Mouse (Mus musculus): ENCODE measurements around the gene Cnnm4. TPM values are rescaled to one million over a fixed set of nuclear protein-coding genes. Genes with fewer than 3 reads are reported as not detected.
A peak's percentile ranks its signal among the peaks of the same experiment; 100 is the strongest.

The Cnnm4 gene
- polyA plus RNA-seq, 1 experiment from 2014 or later = 7.8 TPM

GRCm38 (mm10) chr1:36538727-36539126 is 67.3 kb downstream of the Cnnm4 start:
- no peaks in the 10 kb centered on the region for H3K4me1 ChIP-seq (ENCODE audit: control insufficient read depth, insufficient read depth, low read length)
- no peaks in the 10 kb centered on the region for H3K27me3 ChIP-seq (replicated peaks; ENCODE audit: control insufficient read depth, insufficient read depth, low read length)
- H3K36me3 ChIP-seq (ENCODE audit: control insufficient read depth, insufficient read depth, low read length) = peaks cover 27% of the 10 kb centered on the region
- no peak overlapping the region for H3K27ac ChIP-seq (ENCODE audit: low read depth, low read length)
- WGBS = 81% methylated on average over 4 of the region's 4 CpGs
- H3K4me3 ChIP-seq (ENCODE audit: low read depth, low read length) = no peak overlapping the region
- no peak overlapping the region for H3K9ac ChIP-seq (ENCODE audit: low read length)
- DNase-seq (ENCODE audit: low spot score) (no peak), ATAC-seq (no peak)
- no peak overlapping the region for H3K4me2 ChIP-seq (ENCODE audit: low read length)
- no peaks in the 10 kb centered on the region for H3K9me3 ChIP-seq (replicated peaks; ENCODE audit: control insufficient read depth, low read length)

GRCm38 (mm10) chr1:36539186-36539585 is 67.8 kb downstream of the Cnnm4 start, which contains the start of gene Gm42417:
Gene Gm42417 (minus strand): TSS chr1:36539429.
- Histone ChIP-seq H3K9me3 (replicated peaks; ENCODE audit: control insufficient read depth, low read length) (no peaks in the 10 kb centered on the region), H3K4me3 (ENCODE audit: low read depth, low read length) (no peak within 1 kb of the TSS), H3K4me2 (ENCODE audit: low read length) (no peak within 1 kb of the TSS), H3K36me3 (ENCODE audit: control insufficient read depth, insufficient read depth, low read length) (peaks cover 27% of the 10 kb centered on the region), H3K4me1 (ENCODE audit: control insufficient read depth, insufficient read depth, low read length) (no peaks in the 10 kb centered on the region), H3K9ac (ENCODE audit: low read length) (no peak within 1 kb of the TSS), H3K27ac (ENCODE audit: low read depth, low read length) (no peak within 1 kb of the TSS), H3K27me3 (replicated peaks; ENCODE audit: control insufficient read depth, insufficient read depth, low read length) (no peaks in the 10 kb centered on the region)
- DNase-seq (ENCODE audit: low spot score) (no peak), ATAC-seq (no peak)
- 74% methylated on average over 9 of the region's 9 CpGs for WGBS

GRCm38 (mm10) chr1:36540132-36540531 is 68.7 kb downstream of the Cnnm4 start:
- no peak overlapping the region for H3K27ac ChIP-seq (ENCODE audit: low read depth, low read length)
- no peak overlapping the region for H3K4me2 ChIP-seq (ENCODE audit: low read length)
- no peak overlapping the region for H3K9ac ChIP-seq (ENCODE audit: low read length)
- no peak for ATAC-seq
- peaks cover 27% of the 10 kb centered on the region for H3K36me3 ChIP-seq (ENCODE audit: control insufficient read depth, insufficient read depth, low read length)
- no peak for DNase-seq (ENCODE audit: low spot score)
- WGBS = 92% methylated on average over 11 of the region's 11 CpGs
- H3K4me3 ChIP-seq (ENCODE audit: low read depth, low read length) = no peak overlapping the region
- no peaks in the 10 kb centered on the region for H3K27me3 ChIP-seq (replicated peaks; ENCODE audit: control insufficient read depth, insufficient read depth, low read length)
- no peaks in the 10 kb centered on the region for H3K4me1 ChIP-seq (ENCODE audit: control insufficient read depth, insufficient read depth, low read length)
- H3K9me3 ChIP-seq (replicated peaks; ENCODE audit: control insufficient read depth, low read length) = no peaks in the 10 kb centered on the region

- H3K36me3 ChIP-seq (ENCODE audit: control insufficient read depth, insufficient read depth, low read length) = peaks cover 27% of the 10 kb centered on the region
- ATAC-seq = no peak
- H3K4me2 ChIP-seq (ENCODE audit: low read length) = no peak overlapping the region
These were observed 69.4 kb downstream of the Cnnm4 start for GRCm38 (mm10) chr1:36540807-36541206.

GRCm38 (mm10) chr1:36541844-36542243 is 70.4 kb downstream of the Cnnm4 start:
- DNase-seq (ENCODE audit: low spot score) (no peak), ATAC-seq (no peak)
- 90% methylated on average over 16 of the region's 16 CpGs for WGBS
- Histone ChIP-seq H3K4me1 (ENCODE audit: control insufficient read depth, insufficient read depth, low read length) (peaks cover 5% of the 10 kb centered on the region), H3K27me3 (replicated peaks; ENCODE audit: control insufficient read depth, insufficient read depth, low read length) (no peaks in the 10 kb centered on the region), H3K27ac (ENCODE audit: low read depth, low read length) (no peak overlapping the region), H3K36me3 (ENCODE audit: control insufficient read depth, insufficient read depth, low read length) (peaks cover 27% of the 10 kb centered on the region), H3K4me2 (ENCODE audit: low read length) (no peak overlapping the region), H3K4me3 (ENCODE audit: low read depth, low read length) (no peak overlapping the region), H3K9me3 (replicated peaks; ENCODE audit: control insufficient read depth, low read length) (no peaks in the 10 kb centered on the region), H3K9ac (ENCODE audit: low read length) (no peak overlapping the region)

More at GRCm38 (mm10) chr1:36540807-36541206, 69.4 kb downstream of the Cnnm4 start:
- Histone ChIP-seq H3K27me3 (replicated peaks; ENCODE audit: control insufficient read depth, insufficient read depth, low read length) (no peaks in the 10 kb centered on the region), H3K9me3 (replicated peaks; ENCODE audit: control insufficient read depth, low read length) (no peaks in the 10 kb centered on the region), H3K4me1 (ENCODE audit: control insufficient read depth, insufficient read depth, low read length) (no peaks in the 10 kb centered on the region), H3K27ac (ENCODE audit: low read depth, low read length) (no peak overlapping the region), H3K9ac (ENCODE audit: low read length) (no peak overlapping the region), H3K4me3 (ENCODE audit: low read depth, low read length) (no peak overlapping the region)
- no peak for DNase-seq (ENCODE audit: low spot score)
- 94% methylated on average over 12 of the region's 12 CpGs for WGBS

- Histone ChIP-seq H3K9me3 (replicated peaks; ENCODE audit: control insufficient read depth, low read length) (no peaks in the 10 kb centered on the region), H3K9ac (ENCODE audit: low read length) (no peak overlapping the region), H3K36me3 (ENCODE audit: control insufficient read depth, insufficient read depth, low read length) (peaks cover 32% of the 10 kb centered on the region), H3K27me3 (replicated peaks; ENCODE audit: control insufficient read depth, insufficient read depth, low read length) (no peaks in the 10 kb centered on the region), H3K4me3 (ENCODE audit: low read depth, low read length) (no peak overlapping the region), H3K4me1 (ENCODE audit: control insufficient read depth, insufficient read depth, low read length) (peaks cover 8% of the 10 kb centered on the region), H3K27ac (ENCODE audit: low read depth, low read length) (no peak overlapping the region), H3K4me2 (ENCODE audit: low read length) (no peak overlapping the region)
- WGBS = 92% methylated on average over 9 of the region's 9 CpGs
- DNase-seq (ENCODE audit: low spot score) (no peak), ATAC-seq (no peak)
These were observed 71.5 kb downstream of the Cnnm4 start for GRCm38 (mm10) chr1:36542925-36543324.

GRCm38 (mm10) chr1:36545382-36545781 is 74.0 kb downstream of the Cnnm4 start:
- H3K27ac ChIP-seq (ENCODE audit: low read depth, low read length) = no peak overlapping the region
- no peak overlapping the region for H3K4me3 ChIP-seq (ENCODE audit: low read depth, low read length)
- no peaks in the 10 kb centered on the region for H3K9me3 ChIP-seq (replicated peaks; ENCODE audit: control insufficient read depth, low read length)
- H3K4me1 ChIP-seq (ENCODE audit: control insufficient read depth, insufficient read depth, low read length) = peaks cover 8% of the 10 kb centered on the region
- no peaks in the 10 kb centered on the region for H3K27me3 ChIP-seq (replicated peaks; ENCODE audit: control insufficient read depth, insufficient read depth, low read length)
- peaks cover 38% of the 10 kb centered on the region for H3K36me3 ChIP-seq (ENCODE audit: control insufficient read depth, insufficient read depth, low read length)
- H3K4me2 ChIP-seq (ENCODE audit: low read length) = no peak overlapping the region
- DNase-seq (ENCODE audit: low spot score) (no peak), ATAC-seq (no peak)
- no peak overlapping the region for H3K9ac ChIP-seq (ENCODE audit: low read length)
- WGBS = 82% methylated on average over 2 of the region's 2 CpGs

- Histone ChIP-seq H3K27ac (ENCODE audit: low read depth, low read length) (no peak overlapping the region), H3K4me3 (ENCODE audit: low read depth, low read length) (peak overlapping the region; percentile 60), H3K4me1 (ENCODE audit: control insufficient read depth, insufficient read depth, low read length) (peaks cover 8% of the 10 kb centered on the region), H3K9ac (ENCODE audit: low read length) (peak overlapping the region; percentile 77), H3K4me2 (ENCODE audit: low read length) (peak overlapping the region; percentile 78), H3K36me3 (ENCODE audit: control insufficient read depth, insufficient read depth, low read length) (peaks cover 39% of the 10 kb centered on the region), H3K9me3 (replicated peaks; ENCODE audit: control insufficient read depth, low read length) (no peaks in the 10 kb centered on the region), H3K27me3 (replicated peaks; ENCODE audit: control insufficient read depth, insufficient read depth, low read length) (no peaks in the 10 kb centered on the region)
- DNase-seq (ENCODE audit: low spot score) = no peak
- WGBS = 71% methylated on average over 19 of the region's 19 CpGs
- no peak for ATAC-seq
These were observed 74.6 kb downstream of the Cnnm4 start for GRCm38 (mm10) chr1:36545845-36546600.

GRCm38 (mm10) chr1:36546888-36547471 is 75.6 kb downstream of the Cnnm4 start, which contains the start of gene Ankrd39:
Gene Ankrd39 (minus strand): TSS chr1:36547445.
- peak; percentile 97 for ATAC-seq
- peak within 1 kb of the TSS; percentile 45; the same call in 1 of the 2 replicates for H3K27ac ChIP-seq (ENCODE audit: low read depth, low read length)
- H3K27me3 ChIP-seq (replicated peaks; ENCODE audit: control insufficient read depth, insufficient read depth, low read length) = no peaks in the 10 kb centered on the region
- WGBS = under 1% methylated on average over 43 of the region's 43 CpGs
- peak; percentile 99 for DNase-seq (ENCODE audit: low spot score)
- peaks cover 8% of the 10 kb centered on the region for H3K4me1 ChIP-seq (ENCODE audit: control insufficient read depth, insufficient read depth, low read length)
- H3K9me3 ChIP-seq (replicated peaks; ENCODE audit: control insufficient read depth, low read length) = no peaks in the 10 kb centered on the region
- H3K36me3 ChIP-seq (ENCODE audit: control insufficient read depth, insufficient read depth, low read length) = peaks cover 44% of the 10 kb centered on the region
- H3K4me3 ChIP-seq (ENCODE audit: low read depth, low read length) = peak within 1 kb of the TSS; percentile 60
- H3K9ac ChIP-seq (ENCODE audit: low read length) = peak within 1 kb of the TSS; percentile 77
- peak within 1 kb of the TSS; percentile 78 for H3K4me2 ChIP-seq (ENCODE audit: low read length)
